Mouse (Mus musculus) kidney, postnatal 0 days (tissue): ENCODE measurements around the gene Msmp. TPM values are rescaled to one million over a fixed set of nuclear protein-coding genes. Genes with fewer than 3 reads are reported as not detected.

Experiments
- ATAC-seq: fragments of 200-750 bp; cut with Nextera tagmentation; replicated peaks from 2 replicates; pipeline ENCODE4 v1.8.0; 2017; ENCODE audit warnings: low read depth, moderate number of reproducible peaks, moderate TSS enrichment, moderate library complexity; ENCODE audit not compliant: low FRiP score
- DNase-seq: peaks from one replicate; pipeline ENCODE4 v3.0.0-alpha.2; 2016; ENCODE audit warnings: low spot score
- H3K27ac ChIP-seq: fragments of 300-500 bp; sonication (generic); 2 replicates; pipeline ENCODE4 v1.5.1; 2014; ENCODE audit warnings: mild to moderate bottlenecking
- H3K27me3 ChIP-seq: fragments of 300-500 bp; sonication (generic); 2 replicates; pipeline ENCODE4 v1.6.1; 2014; ENCODE audit warnings: low read length, mixed read lengths; ENCODE audit not compliant: insufficient read depth
- H3K36me3 ChIP-seq: fragments of 300-500 bp; sonication (generic); 2 replicates; pipeline ENCODE4 v1.6.1; 2014; ENCODE audit warnings: low read length, mixed read lengths; ENCODE audit not compliant: insufficient read depth
- H3K4me1 ChIP-seq: fragments of 300-500 bp; sonication (generic); replicated peaks from 2 replicates; pipeline ENCODE4 v1.6.1; 2014; ENCODE audit warnings: antibody characterized with exemption, low read length, mixed read lengths; ENCODE audit not compliant: insufficient read depth
- H3K4me2 ChIP-seq: fragments of 300-500 bp; sonication (generic); 2 replicates; pipeline ENCODE4 v1.6.1; 2014; ENCODE audit warnings: mild to moderate bottlenecking, low read length, moderate library complexity, mixed read lengths
- H3K4me3 ChIP-seq: fragments of 300-500 bp; sonication (generic); replicated peaks from 2 replicates; pipeline ENCODE4 v1.5.1; 2014; ENCODE audit warnings: low read depth, low read length
- H3K9ac ChIP-seq: fragments of 300-500 bp; sonication (generic); 2 replicates; pipeline ENCODE4 v1.6.1; 2014; ENCODE audit warnings: low read depth, low read length
- H3K9me3 ChIP-seq: fragments of 300-500 bp; sonication (generic); replicated peaks from 2 replicates; pipeline ENCODE4 v1.6.1; 2016; ENCODE audit warnings: low read length, inconsistent platforms, mixed read lengths
- CTCF ChIP-seq: IDR thresholded peaks from 2 replicates; pipeline ENCODE4 v1.5.1; 2016; ENCODE audit warnings: antibody characterized with exemption, low read depth, mild to moderate bottlenecking, moderate library complexity
- WGBS: fragments of 180-500 bp; shearing (Covaris S2); extraction: QIAGEN DNeasy Blood & Tissue Kit; methylation state at CpG from one replicate; pipeline ENCODE4 v1.1.7; 2014; 5-methylcytosine and 5-hydroxymethylcytosine counted together
- polyA plus RNA-seq: library from polyadenylated mRNA; unstranded; fragments of >200 nt; fragmentation: Nextera tagmentation; extraction: Ambion mirVana; gene quantifications from 2 replicates; pipeline ENCODE4 v1.2.1, GENCODE M21; 2015

The Msmp gene
- polyA plus RNA-seq, 1 experiment from 2014 or later, result 2.0 TPM

DNA sequence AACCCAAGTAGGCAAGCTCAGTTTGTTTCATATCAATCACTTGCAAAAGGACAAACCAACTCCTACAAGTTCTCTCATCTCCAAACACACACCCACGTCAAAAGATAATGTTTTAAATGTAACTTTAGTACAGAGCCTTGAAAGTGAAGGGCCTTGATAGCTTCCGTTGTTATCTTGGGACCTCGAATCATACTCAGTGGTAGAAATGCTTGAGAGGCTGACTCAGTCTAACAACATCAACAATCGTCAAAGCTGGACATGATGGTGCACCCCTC is 20.8 kb downstream of the Msmp start:
- Histone ChIP-seq H3K4me2 (peak overlapping the region; percentile 79), H3K27me3 (no peaks in the 10 kb centered on the region), H3K4me3 (peak overlapping the region; percentile 65), H3K4me1 (peaks cover 36% of the 10 kb centered on the region), H3K36me3 (peaks cover 38% of the 10 kb centered on the region), H3K9ac (peak overlapping the region; percentile 92), H3K27ac (peak overlapping the region; percentile 99; the same call in 1 of the 2 replicates), H3K9me3 (no peaks in the 10 kb centered on the region)
- 55% methylated on average over 4 of the region's 4 CpGs for WGBS
- no peak for ATAC-seq
- DNase-seq, result no peak
- no peak for TF ChIP-seq CTCF

DNA sequence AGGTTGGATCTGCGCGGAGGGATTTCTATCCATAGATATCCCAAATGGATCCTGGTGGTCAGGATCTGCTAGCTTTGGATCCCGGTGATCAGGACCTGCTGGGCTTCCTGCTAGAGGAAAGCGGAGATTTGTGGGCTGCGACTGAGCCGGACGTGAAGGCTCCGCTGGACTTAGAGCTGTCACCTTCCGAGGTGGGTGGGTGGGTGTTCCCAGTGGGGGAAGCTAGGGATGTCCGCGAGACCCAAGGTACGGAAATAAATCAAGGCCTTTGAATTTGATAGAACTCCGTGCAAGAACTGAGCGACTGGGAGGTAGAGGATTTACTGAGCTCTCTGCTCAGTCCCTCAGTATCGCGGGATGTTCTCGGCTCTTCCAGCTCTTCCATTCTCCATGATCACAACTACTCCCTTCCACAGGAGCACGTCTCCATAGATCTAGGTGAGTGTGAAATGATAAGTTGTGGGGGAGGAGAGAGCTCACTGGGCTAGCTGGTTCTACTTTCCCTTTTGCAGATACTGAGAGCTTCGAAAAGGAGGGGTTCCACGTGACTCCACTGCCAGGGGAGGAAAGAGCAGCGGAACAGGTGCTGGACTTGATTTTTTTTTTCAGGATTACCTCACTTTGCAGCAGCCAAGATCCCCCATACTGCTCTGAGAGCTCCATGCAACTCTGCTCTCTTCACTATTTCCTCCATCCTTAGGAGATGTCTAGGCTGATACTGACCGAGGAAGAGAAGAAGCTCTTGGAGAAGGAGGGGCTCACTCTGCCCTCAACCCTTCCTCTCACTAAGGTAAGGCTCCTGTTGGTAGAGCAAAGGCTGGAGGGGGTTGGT is 21.3 kb downstream of the Msmp start:
- Histone ChIP-seq H3K9ac (peak overlapping the region; percentile 92), H3K9me3 (no peaks in the 10 kb centered on the region), H3K4me2 (peak overlapping the region; percentile 79), H3K4me3 (peak overlapping the region; percentile 65), H3K27me3 (no peaks in the 10 kb centered on the region), H3K4me1 (peaks cover 42% of the 10 kb centered on the region), H3K27ac (peak overlapping the region; percentile 99), H3K36me3 (peaks cover 33% of the 10 kb centered on the region)
- 1% methylated on average over 22 of the region's 22 CpGs for WGBS
- TF ChIP-seq CTCF, result no peak
- DNase-seq, result peak; percentile 70
- peak; percentile 8; the same call in 1 of the 2 replicates for ATAC-seq

DNA sequence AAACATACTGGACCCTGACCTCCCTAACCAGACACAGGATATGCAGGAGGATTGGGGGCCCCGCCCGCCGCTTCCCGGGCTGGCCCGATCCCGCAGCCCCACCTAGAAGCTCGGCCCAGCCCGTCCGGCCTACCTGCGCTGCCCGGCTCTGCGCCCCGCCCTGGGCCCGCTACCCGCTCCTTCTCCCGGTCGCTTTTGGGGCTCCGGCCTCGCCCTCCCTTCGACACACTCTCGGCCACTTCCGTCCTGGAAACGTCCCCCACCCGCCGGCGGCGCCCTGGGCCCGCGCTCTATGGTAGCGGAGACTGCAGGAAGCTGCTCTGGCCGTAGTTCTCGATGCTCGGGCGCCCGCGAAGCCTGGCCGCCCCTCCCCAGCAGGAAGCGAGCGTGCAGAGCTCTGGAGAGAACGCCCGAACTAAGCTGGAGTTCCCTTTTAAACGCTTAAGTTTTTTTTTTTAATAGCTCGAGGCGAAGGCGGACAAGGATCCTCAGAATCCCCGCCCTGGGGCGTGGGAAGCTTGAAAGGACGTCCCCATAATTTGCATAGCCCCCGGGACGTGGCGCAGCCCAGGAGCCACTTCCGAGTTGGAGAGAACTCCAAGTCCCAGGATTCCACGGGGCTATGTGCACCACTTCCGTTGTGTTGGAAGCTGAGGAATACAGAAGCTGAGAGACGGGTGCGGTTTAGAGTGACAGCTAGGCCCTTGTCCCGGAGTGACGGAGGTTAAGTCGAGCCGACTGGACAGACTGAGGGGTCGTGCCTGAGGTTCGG is 22.1 kb downstream of the Msmp start, which contains the start of the genes Creb3 and Tln1:
Creb3 (plus strand) TSS at position 336 of the 772 bp plus-strand sequence.
Tln1 (minus strand) TSS at position 695 of the 772 bp plus-strand sequence.
- peak within 1 kb of the TSS; percentile 99 for H3K27ac ChIP-seq
- ATAC-seq, result peak; percentile 89
- DNase-seq, result peak; percentile 97
- WGBS, result under 1% methylated on average over 62 of the region's 62 CpGs
- TF ChIP-seq CTCF, result peak; percentile 35; the same call in 1 of the 2 replicates
- H3K9ac ChIP-seq, result peak within 1 kb of the TSS; percentile 92
- H3K4me3 ChIP-seq, result peak within 1 kb of the TSS; percentile 65
- H3K9me3 ChIP-seq, result no peaks in the 10 kb centered on the region
- H3K4me1 ChIP-seq, result peaks cover 49% of the 10 kb centered on the region
- peak within 1 kb of the TSS; percentile 79 for H3K4me2 ChIP-seq
- H3K36me3 ChIP-seq, result peaks cover 25% of the 10 kb centered on the region
- H3K27me3 ChIP-seq, result no peaks in the 10 kb centered on the region

DNA sequence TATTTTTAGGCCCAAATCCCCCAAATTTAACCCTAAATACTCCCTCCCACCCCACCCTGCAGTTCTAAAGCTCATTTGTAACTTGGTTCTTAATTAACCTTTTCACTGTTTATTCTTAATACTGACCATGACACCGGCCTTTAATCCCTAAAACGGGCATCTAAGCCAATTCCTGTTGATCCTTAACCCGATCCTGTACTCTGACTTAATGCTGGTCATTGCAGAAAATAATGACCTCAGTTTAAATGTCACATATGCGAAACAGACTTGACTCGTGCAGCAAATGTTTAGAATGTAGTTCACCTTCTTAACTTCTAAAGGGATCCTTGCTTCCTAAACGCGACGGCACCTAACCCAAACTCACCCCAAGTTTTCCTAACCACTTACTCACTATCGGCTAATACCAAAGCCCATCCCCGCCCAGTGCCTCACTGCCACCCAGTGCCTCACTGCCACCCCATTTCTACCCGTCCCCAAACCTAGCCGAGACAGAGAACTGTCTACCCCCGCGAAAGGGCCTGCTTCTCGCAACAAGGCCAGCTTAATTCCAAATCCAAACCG is 22.8 kb downstream of the Msmp start:
- DNase-seq (no peak), ATAC-seq (no peak)
- peaks cover 20% of the 10 kb centered on the region for H3K36me3 ChIP-seq
- H3K27me3 ChIP-seq, result no peaks in the 10 kb centered on the region
- no peaks in the 10 kb centered on the region for H3K9me3 ChIP-seq
- H3K4me2 ChIP-seq, result peak overlapping the region; percentile 79
- under 1% methylated on average over 16 of the region's 16 CpGs for WGBS
- peak overlapping the region; percentile 65 for H3K4me3 ChIP-seq
- H3K27ac ChIP-seq, result peak overlapping the region; percentile 99
- peak overlapping the region; percentile 92 for H3K9ac ChIP-seq
- TF ChIP-seq CTCF, result no peak
- peaks cover 49% of the 10 kb centered on the region for H3K4me1 ChIP-seq

DNA sequence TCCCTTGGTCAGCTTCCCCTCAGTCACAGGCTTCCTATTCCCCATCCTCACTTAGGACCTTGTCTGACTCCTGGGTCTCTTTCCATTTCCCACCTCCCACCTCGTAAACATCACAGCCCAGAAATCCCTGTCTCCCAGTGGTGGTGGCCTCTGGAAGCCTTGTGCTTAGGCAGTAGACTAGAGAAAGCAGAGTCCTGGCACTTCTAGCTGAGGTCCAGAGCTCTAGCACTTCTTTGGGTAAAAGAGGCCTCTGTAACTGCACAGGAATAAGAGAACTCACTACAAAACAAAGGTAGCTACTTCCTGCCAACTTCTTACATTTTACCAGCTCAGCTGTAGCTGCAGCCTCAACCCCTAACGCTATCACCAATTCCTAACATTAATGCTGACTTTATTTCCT is 23.3 kb downstream of the Msmp start:
- no peak for DNase-seq
- Histone ChIP-seq H3K4me2 (peak overlapping the region; percentile 79), H3K27me3 (no peaks in the 10 kb centered on the region), H3K4me1 (peaks cover 49% of the 10 kb centered on the region), H3K9me3 (no peaks in the 10 kb centered on the region), H3K36me3 (peaks cover 20% of the 10 kb centered on the region), H3K27ac (peak overlapping the region; percentile 99), H3K4me3 (peak overlapping the region; percentile 65), H3K9ac (peak overlapping the region; percentile 92)
- no peak for ATAC-seq
- TF ChIP-seq CTCF, result no peak
- WGBS, result 13% methylated on average over 2 of the region's 2 CpGs

DNA sequence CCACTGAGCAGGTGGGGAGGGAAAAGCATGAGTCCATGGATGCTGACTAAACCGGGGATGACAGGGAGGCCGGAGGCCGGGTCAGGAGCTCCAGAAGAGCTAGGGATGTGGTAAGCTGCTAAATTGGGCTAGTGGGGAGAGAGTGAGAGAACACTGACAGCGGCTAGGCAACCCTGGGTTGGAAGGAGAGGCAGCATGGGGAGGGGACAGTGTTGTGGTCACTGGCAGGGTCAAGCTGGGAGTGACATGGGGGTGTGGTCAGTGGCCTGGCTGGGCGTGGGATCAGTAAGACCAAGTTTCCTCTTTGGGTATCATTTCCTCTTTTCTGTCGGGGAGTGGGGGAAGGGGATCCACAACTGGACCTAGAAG is 24.1 kb downstream of the Msmp start:
- Histone ChIP-seq H3K27me3 (no peaks in the 10 kb centered on the region), H3K4me1 (peaks cover 49% of the 10 kb centered on the region), H3K27ac (peak overlapping the region; percentile 99; the same call in 1 of the 2 replicates), H3K9ac (peak overlapping the region; percentile 92), H3K4me2 (peak overlapping the region; percentile 79), H3K4me3 (peak overlapping the region; percentile 65; the same call in 1 of the 2 replicates), H3K9me3 (no peaks in the 10 kb centered on the region), H3K36me3 (peaks cover 20% of the 10 kb centered on the region)
- DNase-seq, result peak; percentile 72
- no peak for TF ChIP-seq CTCF
- WGBS, result 18% methylated on average over 6 of the region's 6 CpGs
- no peak for ATAC-seq
